Mouse (Mus musculus): ENCODE results near the gene Pou1f1.

The Pou1f1 gene

GRCm38 (mm10) chr16:65520211-65520610 lies at the start of gene Pou1f1:
Gene Pou1f1 (plus strand): TSS chr16:65520511.
- no peak for DNase-seq

GRCm38 (mm10) chr16:65470650-65471049 lies 49.7 kb upstream of the Pou1f1 start:
- DNase-seq, result no peak

GRCm38 (mm10) chr16:65472472-65473001 lies 47.8 kb upstream of the Pou1f1 start:
- DNase-seq, result peak; percentile 16

GRCm38 (mm10) chr16:65485726-65486125 lies 34.6 kb upstream of the Pou1f1 start:
- DNase-seq, result no peak

- no peak for DNase-seq
These were observed 24.3 kb upstream of the Pou1f1 start for GRCm38 (mm10) chr16:65496030-65496429.

GRCm38 (mm10) chr16:65497049-65497448 lies 23.3 kb upstream of the Pou1f1 start:
- DNase-seq, result peak; percentile 22

- no peak for DNase-seq
These were observed 6.1 kb upstream of the Pou1f1 start for GRCm38 (mm10) chr16:65514223-65514622.

- DNase-seq, result no peak
These were observed 5.7 kb downstream of the Pou1f1 start for GRCm38 (mm10) chr16:65526004-65526403.

- no peak for DNase-seq
These were observed 6.4 kb downstream of the Pou1f1 start for GRCm38 (mm10) chr16:65526695-65527094.

- no peak for DNase-seq
These were observed 9.3 kb downstream of the Pou1f1 start for GRCm38 (mm10) chr16:65529589-65529988.

GRCm38 (mm10) chr16:65531663-65532062 lies 11.4 kb downstream of the Pou1f1 start:
- no peak for DNase-seq

- peak; percentile 32 for DNase-seq
These were observed 13.1 kb downstream of the Pou1f1 start for GRCm38 (mm10) chr16:65533315-65533999.

GRCm38 (mm10) chr16:65543676-65544293 lies 23.5 kb downstream of the Pou1f1 start:
- DNase-seq, result no peak

GRCm38 (mm10) chr16:65548960-65549359 lies 28.6 kb downstream of the Pou1f1 start:
- no peak for DNase-seq

- DNase-seq, result no peak
These were observed 30.5 kb downstream of the Pou1f1 start for GRCm38 (mm10) chr16:65550814-65551213.

- no peak for DNase-seq
These were observed 34.0 kb downstream of the Pou1f1 start for GRCm38 (mm10) chr16:65554267-65554666.

- no peak for DNase-seq
These were observed 37.1 kb downstream of the Pou1f1 start for GRCm38 (mm10) chr16:65557369-65557768.

- peak; percentile 11 for DNase-seq
These were observed 39.3 kb downstream of the Pou1f1 start for GRCm38 (mm10) chr16:65559591-65559990.

- no peak for DNase-seq
These were observed 41.0 kb downstream of the Pou1f1 start for GRCm38 (mm10) chr16:65560996-65561962.

- DNase-seq, result peak; percentile 82
These were observed 41.9 kb downstream of the Pou1f1 start, which contains the start of gene Chmp2b for GRCm38 (mm10) chr16:65561963-65562863. Gene Chmp2b (minus strand): TSS chr16:65562726.

- DNase-seq, result no peak
These were observed 42.5 kb downstream of the Pou1f1 start for GRCm38 (mm10) chr16:65562864-65563206.

GRCm38 (mm10) chr16:65564306-65564705 lies 44.0 kb downstream of the Pou1f1 start:
- no peak for DNase-seq
